Mouse (Mus musculus) heart, embryonic 10.5 days (tissue): Measurements from ENCODE around the gene Aldh3b2. TPM values are rescaled to one million over a fixed set of nuclear protein-coding genes. Genes with fewer than 3 reads are reported as not detected.

ENCODE experiments used
- DNase-seq: peaks from one replicate; pipeline ENCODE4 v3.0.0-alpha.2; 2017; ENCODE audit warnings: low spot score
- H3K27ac ChIP-seq: fragments of 300-500 bp; sonication (generic); 2 replicates; pipeline ENCODE4 v1.5.1; 2016; ENCODE audit warnings: mild to moderate bottlenecking
- H3K27me3 ChIP-seq: fragments of 300-500 bp; sonication (generic); 2 replicates; pipeline ENCODE4 v1.6.1; 2016; ENCODE audit warnings: mild to moderate bottlenecking; ENCODE audit not compliant: poor library complexity, insufficient read depth, severe bottlenecking
- H3K36me3 ChIP-seq: fragments of 300-500 bp; sonication (generic); 2 replicates; pipeline ENCODE4 v1.6.1; 2016; ENCODE audit warnings: mild to moderate bottlenecking, moderate library complexity
- H3K4me1 ChIP-seq: fragments of 300-500 bp; sonication (generic); 2 replicates; pipeline ENCODE4 v1.6.1; 2016; ENCODE audit warnings: mild to moderate bottlenecking
- H3K4me3 ChIP-seq: fragments of 300-500 bp; sonication (generic); 2 replicates; pipeline ENCODE4 v1.5.1; 2016; ENCODE audit warnings: mild to moderate bottlenecking, moderate library complexity
- H3K9me3 ChIP-seq: fragments of 300-500 bp; sonication (generic); 2 replicates; pipeline ENCODE4 v1.6.1; 2016; ENCODE audit warnings: mild to moderate bottlenecking, moderate library complexity
- WGBS: fragments of 180-500 bp; shearing (Covaris S2); methylation state at CpG from one replicate; pipeline ENCODE4 v1.1.7; 2016; 5-methylcytosine and 5-hydroxymethylcytosine counted together
- polyA plus RNA-seq: library from polyadenylated mRNA; unstranded; fragments of >200 nt; fragmentation: Nextera tagmentation; extraction: Ambion mirVana; gene quantifications from 2 replicates; pipeline ENCODE4 v1.2.1, GENCODE M21; 2016

Gene Aldh3b2
- polyA plus RNA-seq, 1 experiment from 2014 or later = 1.8 TPM

- H3K9me3 ChIP-seq = no peaks in the 10 kb centered on the region
- peaks cover 13% of the 10 kb centered on the region for H3K27me3 ChIP-seq
- no peak overlapping the region for H3K4me3 ChIP-seq
- no peak for DNase-seq
- 86% methylated on average over 9 of the region's 9 CpGs for WGBS
- H3K4me1 ChIP-seq = peaks cover 30% of the 10 kb centered on the region
- no peak overlapping the region for H3K27ac ChIP-seq
- no peaks in the 10 kb centered on the region for H3K36me3 ChIP-seq
These were observed 40.4 kb upstream of the Aldh3b2 start for GRCm38 (mm10) chr19:3931716-3932115.

GRCm38 (mm10) chr19:3935032-3935895 lies 36.9 kb upstream of the Aldh3b2 start, which contains the start of gene Unc93b1:
TSS of gene Unc93b1 (plus strand) at chr19:3935186.
- Histone ChIP-seq H3K4me3 (peak within 1 kb of the TSS; percentile 70), H3K36me3 (no peaks in the 10 kb centered on the region), H3K27ac (peak within 1 kb of the TSS; percentile 79), H3K27me3 (peaks cover 19% of the 10 kb centered on the region), H3K9me3 (no peaks in the 10 kb centered on the region), H3K4me1 (peaks cover 22% of the 10 kb centered on the region)
- WGBS = 6% methylated on average over 42 of the region's 42 CpGs
- no peak for DNase-seq

- DNase-seq = no peak
- peaks cover 13% of the 10 kb centered on the region for H3K27me3 ChIP-seq
- H3K27ac ChIP-seq = peak overlapping the region; percentile 79
- peaks cover 15% of the 10 kb centered on the region for H3K4me1 ChIP-seq
- 7% methylated on average over 22 of the region's 22 CpGs for WGBS
- peak overlapping the region; percentile 70 for H3K4me3 ChIP-seq
- H3K36me3 ChIP-seq = no peaks in the 10 kb centered on the region
- no peaks in the 10 kb centered on the region for H3K9me3 ChIP-seq
These were observed 36.0 kb upstream of the Aldh3b2 start for GRCm38 (mm10) chr19:3935896-3936850.

- Histone ChIP-seq H3K4me3 (no peak overlapping the region), H3K4me1 (peaks cover 11% of the 10 kb centered on the region), H3K9me3 (no peaks in the 10 kb centered on the region), H3K36me3 (no peaks in the 10 kb centered on the region), H3K27ac (no peak overlapping the region), H3K27me3 (peaks cover 29% of the 10 kb centered on the region)
- WGBS = 74% methylated on average over 7 of the region's 7 CpGs
- DNase-seq = no peak
These were observed 29.8 kb upstream of the Aldh3b2 start for GRCm38 (mm10) chr19:3942315-3942714.

- WGBS = 17% methylated on average over 27 of the region's 27 CpGs
- Histone ChIP-seq H3K36me3 (no peaks in the 10 kb centered on the region), H3K4me1 (peaks cover 11% of the 10 kb centered on the region), H3K4me3 (peak overlapping the region; percentile 13), H3K27ac (no peak overlapping the region), H3K9me3 (no peaks in the 10 kb centered on the region), H3K27me3 (peaks cover 36% of the 10 kb centered on the region)
- DNase-seq = no peak
These were observed 29.0 kb upstream of the Aldh3b2 start for GRCm38 (mm10) chr19:3942986-3943735.

- Histone ChIP-seq H3K9me3 (no peaks in the 10 kb centered on the region), H3K4me3 (no peak overlapping the region), H3K27me3 (peaks cover 45% of the 10 kb centered on the region), H3K4me1 (peaks cover 11% of the 10 kb centered on the region), H3K36me3 (no peaks in the 10 kb centered on the region), H3K27ac (no peak overlapping the region)
- WGBS = 24% methylated on average over 10 of the region's 10 CpGs
- DNase-seq = no peak
These were observed 26.1 kb upstream of the Aldh3b2 start for GRCm38 (mm10) chr19:3945872-3946564.

- Histone ChIP-seq H3K36me3 (no peaks in the 10 kb centered on the region), H3K4me3 (no peak overlapping the region), H3K9me3 (no peaks in the 10 kb centered on the region), H3K4me1 (peaks cover 11% of the 10 kb centered on the region), H3K27ac (no peak overlapping the region), H3K27me3 (peaks cover 42% of the 10 kb centered on the region)
- no peak for DNase-seq
- 9% methylated on average over 2 of the region's 2 CpGs for WGBS
These were observed 25.4 kb upstream of the Aldh3b2 start for GRCm38 (mm10) chr19:3946715-3947114.

GRCm38 (mm10) chr19:3947813-3948212 lies 24.3 kb upstream of the Aldh3b2 start:
- Histone ChIP-seq H3K9me3 (no peaks in the 10 kb centered on the region), H3K4me3 (no peak overlapping the region), H3K27me3 (peaks cover 31% of the 10 kb centered on the region), H3K36me3 (no peaks in the 10 kb centered on the region), H3K4me1 (peaks cover 11% of the 10 kb centered on the region), H3K27ac (no peak overlapping the region)
- DNase-seq = no peak
- WGBS = 68% methylated on average over 3 of the region's 3 CpGs

- H3K4me1 ChIP-seq = peaks cover 7% of the 10 kb centered on the region
- whole genome bisulfite sequencing = 63% methylated on average over 14 of the region's 14 CpGs
- no peaks in the 10 kb centered on the region for H3K9me3 ChIP-seq
- no peak for DNase-seq
- no peak overlapping the region for H3K27ac ChIP-seq
- H3K36me3 ChIP-seq = no peaks in the 10 kb centered on the region
- H3K4me3 ChIP-seq = no peak overlapping the region
- peaks cover 28% of the 10 kb centered on the region for H3K27me3 ChIP-seq
These were observed 23.6 kb upstream of the Aldh3b2 start for GRCm38 (mm10) chr19:3948546-3948945.

GRCm38 (mm10) chr19:3950331-3950730 lies 21.8 kb upstream of the Aldh3b2 start:
- Histone ChIP-seq H3K27me3 (peaks cover 17% of the 10 kb centered on the region; the same call in 1 of the 2 replicates), H3K9me3 (no peaks in the 10 kb centered on the region), H3K27ac (no peak overlapping the region), H3K4me1 (peaks cover 13% of the 10 kb centered on the region), H3K4me3 (no peak overlapping the region), H3K36me3 (no peaks in the 10 kb centered on the region)
- WGBS = 74% methylated on average over 3 of the region's 3 CpGs
- DNase-seq = no peak

GRCm38 (mm10) chr19:3951461-3951860 lies 20.7 kb upstream of the Aldh3b2 start:
- DNase-seq = no peak
- Histone ChIP-seq H3K27ac (no peak overlapping the region), H3K9me3 (no peaks in the 10 kb centered on the region), H3K36me3 (no peaks in the 10 kb centered on the region), H3K27me3 (peaks cover 21% of the 10 kb centered on the region; the same call in 1 of the 2 replicates), H3K4me1 (peaks cover 14% of the 10 kb centered on the region), H3K4me3 (no peak overlapping the region)

GRCm38 (mm10) chr19:3952099-3952498 lies 20.0 kb upstream of the Aldh3b2 start:
- no peak for DNase-seq
- H3K9me3 ChIP-seq = no peaks in the 10 kb centered on the region
- H3K27me3 ChIP-seq = peaks cover 21% of the 10 kb centered on the region; the same call in 1 of the 2 replicates
- no peaks in the 10 kb centered on the region for H3K36me3 ChIP-seq
- peaks cover 14% of the 10 kb centered on the region for H3K4me1 ChIP-seq
- WGBS = 43% methylated on average over 1 of the region's 1 CpGs
- H3K4me3 ChIP-seq = no peak overlapping the region
- H3K27ac ChIP-seq = no peak overlapping the region
